Comparison of ENCODE assay signal across 16 mouse cellular contexts in the genomic region with DNA sequence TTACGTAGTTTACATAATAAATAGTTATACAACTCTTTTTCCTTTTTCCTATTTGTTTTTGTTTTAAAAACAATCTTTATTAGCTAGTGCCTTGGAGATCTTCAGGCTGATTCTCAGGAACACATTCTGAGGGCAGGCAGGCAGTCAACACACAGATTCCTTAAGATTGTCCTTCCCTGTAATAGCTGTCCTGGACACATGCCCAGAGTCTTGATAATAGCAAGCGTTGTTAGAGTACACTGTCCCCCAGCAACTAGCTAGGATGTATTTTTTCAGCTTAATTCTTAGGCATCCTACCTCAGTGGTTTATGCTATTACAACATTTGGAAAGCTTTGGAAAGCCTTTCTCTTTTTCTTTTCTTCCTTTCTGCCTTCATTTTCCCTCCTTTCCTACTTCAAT. TPM values are rescaled to one million over a fixed set of nuclear protein-coding genes. Genes with fewer than 3 reads are reported as not detected.
DNase-seq lines count a peak whose midpoint lies in the region; ATAC-seq and TF ChIP-seq lines count a peak whose summit lies in the region.
"Had no signal": no experiment of that assay in that cellular context is flagged by ENCODE, and none has a peak within 500 bp of the region (broad histone marks: within the 10 kb centered on the region; RNA-seq: fewer than 3 reads in every experiment).

No protein-coding gene starts in this region.

- intact Hi-C loops in heart, postnatal 10 days (cut with DNase I), result no loop called here
- intact Hi-C loops in gastrocnemius, adult 2 months (cut with DNase I), result no loop called here

- H3K27ac ChIP-seq in heart, embryonic 11.5 days (ENCODE audit: low read depth, low read length), result no peak overlapping the region
- peak overlapping the region; percentile 8; the same call in 1 of the 2 replicates for H3K27ac ChIP-seq in lung, embryonic 14.5 days (ENCODE audit: low read depth)
- no peak overlapping the region for H3K27ac ChIP-seq in gastrocnemius, adult 2 months
- H3K27ac ChIP-seq: forebrain, embryonic 13.5 days; hindbrain, embryonic 15.5 days; intestine, embryonic 15.5 days had no signal

- H3K9ac ChIP-seq in heart, embryonic 11.5 days (ENCODE audit: low read depth, low read length), result no peak overlapping the region
- no peak overlapping the region for H3K9ac ChIP-seq in lung, embryonic 14.5 days
- H3K9ac ChIP-seq: forebrain, embryonic 13.5 days; hindbrain, embryonic 15.5 days; intestine, embryonic 15.5 days had no signal

- peak; percentile 18 for DNase-seq in heart, postnatal 10 days
- peak; percentile 88 for DNase-seq in lung, embryonic 14.5 days
- no peak for DNase-seq in lung, postnatal 36 days
- peak; percentile 9 for DNase-seq in 3T3-L1 (ENCODE audit: low read depth, low spot score)
- DNase-seq in NIH3T3 (ENCODE audit: low read depth), result peak; percentile 32
- DNase-seq in gastrocnemius, adult 2 months, result no peak
- DNase-seq: adrenal gland, postnatal 10 days; cerebellum, adult 11 months; gastrocnemius, postnatal 25 days; heart, postnatal 36 days had no signal

- ATAC-seq in heart, embryonic 11.5 days (replicated peaks; ENCODE audit: insufficient number of reproducible peaks, low FRiP score, low TSS enrichment), result no peak
- peak; percentile 91 for ATAC-seq in lung, embryonic 14.5 days (ENCODE audit: insufficient read depth)
- ATAC-seq: forebrain, embryonic 13.5 days; intestine, embryonic 15.5 days; Patski had no signal

- H3K36me3 ChIP-seq in heart, embryonic 11.5 days (ENCODE audit: control insufficient read depth, insufficient read depth, low read length), result no peaks in the 10 kb centered on the region
- H3K36me3 ChIP-seq in lung, embryonic 14.5 days (ENCODE audit: insufficient read depth), result no peaks in the 10 kb centered on the region
- H3K36me3 ChIP-seq: hindbrain, embryonic 15.5 days; intestine, embryonic 15.5 days had no signal

- WGBS in heart, embryonic 11.5 days (ENCODE audit: insufficient replicate concordance), result 67% methylated on average over 2 of the region's 2 CpGs
- WGBS in lung, embryonic 14.5 days, result 47% methylated on average over 2 of the region's 2 CpGs

- no peak for TF ChIP-seq CTCF in lung, embryonic 14.5 days (IDR thresholded peaks at IDR 0.05; ENCODE audit: low read depth)
- TF ChIP-seq CTCF in gastrocnemius, adult 2 months (IDR thresholded peaks at IDR 0.05), result no peak

- H3K9me3 ChIP-seq in heart, embryonic 11.5 days (replicated peaks; ENCODE audit: control insufficient read depth, low read length), result no peaks in the 10 kb centered on the region
- no peaks in the 10 kb centered on the region for H3K9me3 ChIP-seq in lung, embryonic 14.5 days (ENCODE audit: low read depth, low read length)
- H3K9me3 ChIP-seq: forebrain, embryonic 13.5 days; hindbrain, embryonic 15.5 days; intestine, embryonic 15.5 days had no signal

- no peaks in the 10 kb centered on the region for H3K4me1 ChIP-seq in heart, embryonic 11.5 days (ENCODE audit: control insufficient read depth, insufficient read depth, low read length)
- no peaks in the 10 kb centered on the region for H3K4me1 ChIP-seq in lung, embryonic 14.5 days (ENCODE audit: insufficient read depth)
- H3K4me1 ChIP-seq: forebrain, embryonic 13.5 days; hindbrain, embryonic 15.5 days; intestine, embryonic 15.5 days had no signal

- H3K4me3 ChIP-seq in heart, embryonic 11.5 days (ENCODE audit: low read depth, low read length), result no peak overlapping the region
- H3K4me3 ChIP-seq in lung, embryonic 14.5 days (ENCODE audit: low read depth, low read length), result no peak overlapping the region
- no peak overlapping the region for H3K4me3 ChIP-seq in gastrocnemius, adult 2 months
- H3K4me3 ChIP-seq: erythroblast, embryonic 14.5 days; forebrain, embryonic 13.5 days; hindbrain, embryonic 15.5 days; intestine, embryonic 15.5 days had no signal

- H3K4me2 ChIP-seq in heart, embryonic 11.5 days, result no peak overlapping the region
- H3K4me2 ChIP-seq in lung, embryonic 14.5 days, result no peak overlapping the region
- H3K4me2 ChIP-seq: forebrain, embryonic 13.5 days; hindbrain, embryonic 15.5 days; intestine, embryonic 15.5 days had no signal

- H3K27me3 ChIP-seq in heart, embryonic 11.5 days (ENCODE audit: control insufficient read depth, insufficient read depth, low read length), result no peaks in the 10 kb centered on the region
- H3K27me3 ChIP-seq in lung, embryonic 14.5 days (ENCODE audit: insufficient read depth, low read length), result no peaks in the 10 kb centered on the region
- H3K27me3 ChIP-seq: forebrain, embryonic 13.5 days; hindbrain, embryonic 15.5 days; intestine, embryonic 15.5 days; Patski had no signal

RNA-seq across cellular contexts. Expression of gene Pros1, which starts 58.1 kb away (rescaled TPM):
- total RNA-seq in heart, postnatal 10 days (2021), result 10 to 100 TPM; 24.4 to 27.8 TPM
- polyA plus RNA-seq in heart, embryonic 11.5 days (2014; fragmentation: Nextera tagmentation; extraction: Ambion mirVana), result 14.9 and 18.6 TPM in 2 replicates
- 59.7 and 60.3 TPM in 2 replicates for polyA plus RNA-seq in lung, embryonic 14.5 days (2014; fragmentation: Nextera tagmentation; extraction: Ambion mirVana)
- 1 to 10 TPM; 5.4 to 8.4 TPM for total RNA-seq in gastrocnemius, adult 2 months (2021)
- polyA plus RNA-seq: erythroblast, embryonic 14.5 days had no signal

Comparison
In these comparisons a context has a peak if more than half of its experiments do, and no peak if none do; other contexts are left out.
1. DNase-seq: peak in heart, postnatal 10 days (2 of 2), lung, embryonic 14.5 days (single experiment), 3T3-L1 (single experiment) and NIH3T3 (single experiment); none in lung, postnatal 36 days (single experiment) and gastrocnemius, adult 2 months (single experiment).